Mouse (Mus musculus): ENCODE measurements around the gene Cd79a.

DNA sequence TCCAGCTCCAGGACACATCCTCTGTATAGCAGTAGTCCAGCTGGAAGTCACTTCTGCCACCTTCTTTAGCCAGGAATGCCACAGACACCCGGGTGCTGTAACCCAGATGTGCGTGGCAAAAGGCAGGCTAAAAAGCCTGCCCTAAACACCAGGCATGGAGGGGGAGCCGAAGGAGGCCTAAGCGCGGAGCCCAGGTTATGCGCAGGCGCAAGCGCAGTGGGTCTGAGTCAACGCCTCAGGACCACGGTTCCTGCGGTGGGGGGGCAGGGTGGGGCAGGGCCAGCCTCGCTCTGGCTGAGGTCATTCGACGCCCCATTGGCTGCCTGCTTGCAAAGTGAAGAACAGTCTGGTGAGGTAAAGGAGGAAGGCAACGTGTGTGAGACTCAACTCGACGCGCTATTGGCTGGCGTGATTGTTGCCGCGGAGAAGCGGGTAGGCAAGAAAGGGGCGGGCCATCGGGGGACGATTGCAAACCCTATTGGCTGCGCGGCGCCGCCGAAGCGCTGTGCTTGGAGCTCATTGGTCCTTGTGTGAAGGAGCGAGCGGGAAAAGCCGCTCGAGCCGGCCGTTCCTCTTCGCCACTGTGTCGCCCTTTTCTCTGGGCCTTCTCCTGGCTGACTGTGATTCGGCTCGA lies 27.5 kb upstream of the Cd79a start, which contains the start of the genes Lypd4 and Dmrtc2:
- TF ChIP-seq CTCF (IDR thresholded peaks at IDR 0.05; ENCODE audit: low read depth, low read length) (no peak), POLR2AphosphoS5 (IDR thresholded peaks at IDR 0.05; ENCODE audit: insufficient replicate concordance, low read depth, low read length) (no peak), GATA2 (IDR thresholded peaks at IDR 0.05; ENCODE audit: borderline replicate concordance, low read depth, low read length) (no peak), TAL1 (conservative IDR thresholded peaks at IDR 0.05; ENCODE audit: low read depth, low read length) (no peak)
